Mouse (Mus musculus): ENCODE data around the gene Gm9821. TPM values are rescaled to one million over a fixed set of nuclear protein-coding genes. Genes with fewer than 3 reads are reported as not detected.

Gene Gm9821
- total RNA-seq (2023) = not detected

GRCm38 (mm10) chr2:91945483-91945882 lies at the start of gene Gm9821:
TSS of gene Gm9821 (plus strand) at chr2:91945703.

GRCm38 (mm10) chr2:91926949-91927348 lies 18.6 kb upstream of the Gm9821 start, which contains the start of gene Chrm4:
TSS of gene Chrm4 (plus strand) at chr2:91927249.

GRCm38 (mm10) chr2:91932160-91932711 lies 13.3 kb upstream of the Gm9821 start, which contains the start of gene Mdk:
TSS of gene Mdk (minus strand) at chr2:91932297.

DNA sequence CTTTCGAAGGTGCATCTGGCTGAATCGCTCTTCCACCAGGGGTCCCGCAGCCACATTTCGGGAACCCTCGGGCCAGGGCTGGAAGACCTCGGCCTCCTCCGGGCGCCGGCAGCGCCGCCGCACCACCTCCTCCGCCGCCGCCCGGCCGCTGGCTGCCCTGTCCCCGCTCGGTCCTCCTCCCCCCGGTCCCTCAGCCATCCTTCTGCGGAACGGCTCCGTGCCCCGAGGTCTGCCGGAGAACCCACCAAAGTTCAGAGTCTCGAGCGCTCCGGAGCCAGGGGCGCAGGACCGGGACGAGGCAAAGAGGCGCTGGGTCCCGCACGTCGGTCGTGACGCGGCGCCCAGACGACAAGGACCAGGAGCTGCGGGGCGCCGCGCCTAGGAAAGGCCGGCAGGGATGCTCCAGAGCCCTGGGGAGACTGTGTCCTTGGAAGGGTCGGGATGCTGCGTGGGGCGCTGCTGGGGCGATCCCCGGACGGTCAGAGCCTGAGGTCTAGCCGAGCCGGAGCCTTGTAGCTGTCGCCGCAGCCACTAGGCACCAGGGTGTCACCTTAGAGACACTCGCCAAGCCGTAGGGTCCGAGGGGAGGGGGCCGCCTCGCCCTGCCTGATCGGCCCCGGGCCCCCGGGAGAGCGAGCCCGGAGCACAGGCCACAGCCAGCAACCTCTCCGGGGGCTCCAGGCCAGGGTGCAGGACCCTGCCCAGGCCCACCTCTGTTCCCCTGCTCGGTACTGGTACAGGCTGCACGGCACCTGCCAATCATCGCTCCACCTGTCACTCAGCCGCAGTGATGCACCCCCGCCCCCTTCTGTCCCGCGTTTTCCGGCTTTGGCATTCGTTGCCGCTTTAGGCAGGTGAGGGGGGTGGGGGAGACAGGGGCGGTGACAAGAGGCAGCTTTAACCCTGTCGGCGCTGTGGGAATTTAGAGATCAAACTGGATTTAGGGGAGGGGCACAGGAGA lies 30.4 kb downstream of the Gm9821 start, which contains the start of gene Dgkz:
Gene Dgkz (minus strand): TSS at position 284 of the 961 bp plus-strand sequence.

Other genes with a start within 250 kb of the Gm9821 start
- gene Atg13, start 235.1 kb upstream of the Gm9821 start, total RNA-seq (2023) = 10 to 100 TPM; 40.6 to 42.4 TPM
- 10 to 100 TPM; 12.4 to 13.3 TPM for gene Harbi1, start 234.9 kb upstream of the Gm9821 start, total RNA-seq (2023)
- gene Ambra1, start 215.6 kb upstream of the Gm9821 start, total RNA-seq (2023) = 10 to 100 TPM; 64.2 to 67.7 TPM
- 1 to 10 TPM in 1 of 2 experiments, not detected in 1; 1.4 TPM for gene Chrm4, start 18.5 kb upstream of the Gm9821 start, total RNA-seq (2023)
- 1 to 10 TPM; 1.6 to 5.0 TPM for gene Mdk, start 13.4 kb upstream of the Gm9821 start, total RNA-seq (2023)
- gene Dgkz, start 30.2 kb downstream of the Gm9821 start, total RNA-seq (2023) = 100 to 1,000 TPM; 210 to 235 TPM
- gene Creb3l1, start 78.8 kb downstream of the Gm9821 start, total RNA-seq (2023) = under 1 TPM in 1 of 2 experiments, not detected in 1; 0.20 TPM
- 100 to 1,000 TPM; 173 to 177 TPM for gene Phf21a, start 147.4 kb downstream of the Gm9821 start, total RNA-seq (2023)